Mouse (Mus musculus): ENCODE data around the gene B4galt5. TPM values are rescaled to one million over a fixed set of nuclear protein-coding genes. Genes with fewer than 3 reads are reported as not detected.

Gene B4galt5
- polyA plus RNA-seq, 1 experiment from 2014 or later: 1.5 TPM

- H3K27me3 ChIP-seq (ENCODE audit: control insufficient read depth, insufficient read depth, low read depth, low read length): no peaks in the 10 kb centered on the region
- ATAC-seq (ENCODE audit: low read depth): no peak
- H3K9ac ChIP-seq (ENCODE audit: low read depth, low read length): no peak overlapping the region
- no peak overlapping the region for H3K4me3 ChIP-seq (ENCODE audit: low read depth, low read length)
- H3K4me1 ChIP-seq (ENCODE audit: control insufficient read depth, low read depth, low read length): no peaks in the 10 kb centered on the region
- no peaks in the 10 kb centered on the region for H3K9me3 ChIP-seq (replicated peaks; ENCODE audit: control insufficient read depth, low read length)
- H3K27ac ChIP-seq (ENCODE audit: low read length): no peak overlapping the region
- WGBS (ENCODE audit: insufficient replicate concordance): 52% methylated on average over 3 of the region's 3 CpGs
- no peak overlapping the region for H3K4me2 ChIP-seq (ENCODE audit: low read depth, low read length)
- H3K36me3 ChIP-seq (ENCODE audit: control insufficient read depth, insufficient read depth): no peaks in the 10 kb centered on the region
Measured at GRCm38 (mm10) chr2:167252057-167252687, 96.8 kb downstream of the B4galt5 start.

GRCm38 (mm10) chr2:167250736-167251337 lies 98.1 kb downstream of the B4galt5 start:
- no peak overlapping the region for H3K27ac ChIP-seq (ENCODE audit: low read length)
- no peak overlapping the region for H3K4me3 ChIP-seq (ENCODE audit: low read depth, low read length)
- WGBS (ENCODE audit: insufficient replicate concordance): 43% methylated on average over 7 of the region's 7 CpGs
- H3K4me2 ChIP-seq (ENCODE audit: low read depth, low read length): no peak overlapping the region
- H3K9me3 ChIP-seq (replicated peaks; ENCODE audit: control insufficient read depth, low read length): no peaks in the 10 kb centered on the region
- ATAC-seq (ENCODE audit: low read depth): no peak
- no peaks in the 10 kb centered on the region for H3K36me3 ChIP-seq (ENCODE audit: control insufficient read depth, insufficient read depth)
- no peaks in the 10 kb centered on the region for H3K4me1 ChIP-seq (ENCODE audit: control insufficient read depth, low read depth, low read length)
- no peak overlapping the region for H3K9ac ChIP-seq (ENCODE audit: low read depth, low read length)
- no peaks in the 10 kb centered on the region for H3K27me3 ChIP-seq (ENCODE audit: control insufficient read depth, insufficient read depth, low read depth, low read length)

- H3K9ac ChIP-seq (ENCODE audit: low read depth, low read length): no peak overlapping the region
- no peaks in the 10 kb centered on the region for H3K4me1 ChIP-seq (ENCODE audit: control insufficient read depth, low read depth, low read length)
- no peak overlapping the region for H3K4me2 ChIP-seq (ENCODE audit: low read depth, low read length)
- no peaks in the 10 kb centered on the region for H3K36me3 ChIP-seq (ENCODE audit: control insufficient read depth, insufficient read depth)
- H3K4me3 ChIP-seq (ENCODE audit: low read depth, low read length): no peak overlapping the region
- no peak overlapping the region for H3K27ac ChIP-seq (ENCODE audit: low read length)
- 57% methylated on average over 7 of the region's 11 CpGs for WGBS (ENCODE audit: insufficient replicate concordance)
- H3K27me3 ChIP-seq (ENCODE audit: control insufficient read depth, insufficient read depth, low read depth, low read length): no peaks in the 10 kb centered on the region
- ATAC-seq (ENCODE audit: low read depth): no peak
- no peaks in the 10 kb centered on the region for H3K9me3 ChIP-seq (replicated peaks; ENCODE audit: control insufficient read depth, low read length)
Measured at GRCm38 (mm10) chr2:167250003-167250735, 98.8 kb downstream of the B4galt5 start.

GRCm38 (mm10) chr2:167249591-167249990 lies 99.4 kb downstream of the B4galt5 start:
- H3K27ac ChIP-seq (ENCODE audit: low read length): no peak overlapping the region
- H3K4me2 ChIP-seq (ENCODE audit: low read depth, low read length): no peak overlapping the region
- WGBS (ENCODE audit: insufficient replicate concordance): 60% methylated on average over 3 of the region's 3 CpGs
- H3K4me1 ChIP-seq (ENCODE audit: control insufficient read depth, low read depth, low read length): no peaks in the 10 kb centered on the region
- H3K36me3 ChIP-seq (ENCODE audit: control insufficient read depth, insufficient read depth): no peaks in the 10 kb centered on the region
- no peak for ATAC-seq (ENCODE audit: low read depth)
- H3K9me3 ChIP-seq (replicated peaks; ENCODE audit: control insufficient read depth, low read length): no peaks in the 10 kb centered on the region
- H3K27me3 ChIP-seq (ENCODE audit: control insufficient read depth, insufficient read depth, low read depth, low read length): no peaks in the 10 kb centered on the region
- no peak overlapping the region for H3K4me3 ChIP-seq (ENCODE audit: low read depth, low read length)
- H3K9ac ChIP-seq (ENCODE audit: low read depth, low read length): no peak overlapping the region

Other genes with a start within 250 kb of the B4galt5 start
- gene Kcnb1, start 159.0 kb downstream of the B4galt5 start, polyA plus RNA-seq (2015; fragmentation: Nextera tagmentation; extraction: Ambion mirVana): 0.14 and 0.16 TPM in 2 replicates
- gene Ptgis, start 108.6 kb downstream of the B4galt5 start, polyA plus RNA-seq (2015; fragmentation: Nextera tagmentation; extraction: Ambion mirVana): 0.71 and 1.2 TPM in 2 replicates
- gene Slc9a8, start 72.5 kb upstream of the B4galt5 start, polyA plus RNA-seq (2015; fragmentation: Nextera tagmentation; extraction: Ambion mirVana): 14.7 and 15.1 TPM in 2 replicates
- gene Rnf114, start 143.5 kb upstream of the B4galt5 start, polyA plus RNA-seq (2015; fragmentation: Nextera tagmentation; extraction: Ambion mirVana): 35.6 and 36.7 TPM in 2 replicates
- 6.7 and 8.3 TPM in 2 replicates for gene Spata2, start 143.7 kb upstream of the B4galt5 start, polyA plus RNA-seq (2015; fragmentation: Nextera tagmentation; extraction: Ambion mirVana)
- 1.5 TPM in 2 replicates for gene Snai1, start 189.0 kb upstream of the B4galt5 start, polyA plus RNA-seq (2015; fragmentation: Nextera tagmentation; extraction: Ambion mirVana)

Data from liver, embryonic 16.5 days (tissue).